Comparison of ENCODE assay signal across 12 mouse cellular contexts in genomic region chr7:19541681-19542154, GRCm38 (mm10). TPM values are rescaled to one million over a fixed set of nuclear protein-coding genes. Genes with fewer than 3 reads are reported as not detected.
DNase-seq lines count a peak whose midpoint lies in the region; ATAC-seq lines count a peak whose summit lies in the region.
"Had no signal": no experiment of that assay in that cellular context is flagged by ENCODE, and none has a peak within 500 bp of the region (broad histone marks: within the 10 kb centered on the region; RNA-seq: fewer than 3 reads in every experiment).

No protein-coding gene starts in this region.

- no peak overlapping the region for H3K4me3 ChIP-seq in kidney, embryonic 15.5 days (replicated peaks)
- H3K4me3 ChIP-seq in hindbrain, embryonic 13.5 days, result no peak overlapping the region
- no peak overlapping the region for H3K4me3 ChIP-seq in neural tube, embryonic 12.5 days
- H3K4me3 ChIP-seq: limb, embryonic 13.5 days; stomach, embryonic 15.5 days had no signal

- no peaks in the 10 kb centered on the region for H3K9me3 ChIP-seq in kidney, embryonic 15.5 days (replicated peaks)
- H3K9me3 ChIP-seq in hindbrain, embryonic 13.5 days, result no peaks in the 10 kb centered on the region
- H3K9me3 ChIP-seq in neural tube, embryonic 12.5 days, result no peaks in the 10 kb centered on the region
- H3K9me3 ChIP-seq: limb, embryonic 13.5 days; stomach, embryonic 15.5 days had no signal

- ATAC-seq in cerebellum, adult (ENCODE audit: insufficient number of reproducible peaks, low FRiP score, low TSS enrichment), result peak; percentile 28; the same call in 1 of the 2 replicates
- ATAC-seq in kidney, embryonic 15.5 days (replicated peaks; ENCODE audit: low FRiP score), result 0 out of 2 replicates have a peak, but pooled peaks have one; percentile 1
- ATAC-seq in hindbrain, embryonic 13.5 days (ENCODE audit: low FRiP score), result peak; percentile 5; the same call in 1 of the 2 replicates
- ATAC-seq in neural tube, embryonic 12.5 days (ENCODE audit: low FRiP score, low read depth), result peak; percentile 62

- DNase-seq in cerebellum, adult 9-10 months, result no peak
- no peak for DNase-seq in kidney, adult 8-10 months
- DNase-seq in frontal cortex, postnatal 10 days (ENCODE audit: low spot score in 2 of 2), result no peak
- no peak for DNase-seq in T-cell, adult 2 months (ENCODE audit: low spot score)
- DNase-seq: gastrocnemius, postnatal 10 days; right cerebral cortex, adult 18-20 months had no signal

- 76% methylated on average over 7 of the region's 7 CpGs for WGBS in kidney, embryonic 15.5 days
- WGBS in hindbrain, embryonic 13.5 days, result 59% methylated on average over 7 of the region's 7 CpGs
- WGBS in neural tube, embryonic 12.5 days, result 74% methylated on average over 7 of the region's 7 CpGs

- no peak overlapping the region for H3K9ac ChIP-seq in kidney, embryonic 15.5 days
- H3K9ac ChIP-seq in hindbrain, embryonic 13.5 days, result peak overlapping the region; percentile 20; the same call in 1 of the 2 replicates
- H3K9ac ChIP-seq in neural tube, embryonic 12.5 days, result no peak overlapping the region
- H3K9ac ChIP-seq: limb, embryonic 13.5 days; stomach, embryonic 15.5 days had no signal

- H3K36me3 ChIP-seq in kidney, embryonic 15.5 days, result no peaks in the 10 kb centered on the region
- no peaks in the 10 kb centered on the region for H3K36me3 ChIP-seq in hindbrain, embryonic 13.5 days
- no peaks in the 10 kb centered on the region for H3K36me3 ChIP-seq in neural tube, embryonic 12.5 days
- H3K36me3 ChIP-seq: limb, embryonic 13.5 days; stomach, embryonic 15.5 days had no signal

- no peak overlapping the region for H3K4me2 ChIP-seq in kidney, embryonic 15.5 days
- H3K4me2 ChIP-seq in hindbrain, embryonic 13.5 days, result no peak overlapping the region; the same call in 1 of the 2 replicates
- H3K4me2 ChIP-seq in neural tube, embryonic 12.5 days (replicated peaks), result peak overlapping the region; percentile 19; the same call in 1 of the 2 replicates
- H3K4me2 ChIP-seq: limb, embryonic 13.5 days; stomach, embryonic 15.5 days had no signal

- H3K27ac ChIP-seq in kidney, embryonic 15.5 days, result peak overlapping the region; percentile 37; the same call in 1 of the 2 replicates
- H3K27ac ChIP-seq in hindbrain, embryonic 13.5 days, result peak overlapping the region; percentile 70
- H3K27ac ChIP-seq in neural tube, embryonic 12.5 days, result no peak overlapping the region
- H3K27ac ChIP-seq: limb, embryonic 13.5 days; stomach, embryonic 15.5 days had no signal

- peaks cover 48% of the 10 kb centered on the region for H3K4me1 ChIP-seq in kidney, embryonic 15.5 days
- peaks cover 51% of the 10 kb centered on the region for H3K4me1 ChIP-seq in hindbrain, embryonic 13.5 days (replicated peaks)
- peaks cover 22% of the 10 kb centered on the region for H3K4me1 ChIP-seq in neural tube, embryonic 12.5 days

- H3K27me3 ChIP-seq in kidney, embryonic 15.5 days, result no peaks in the 10 kb centered on the region
- H3K27me3 ChIP-seq in hindbrain, embryonic 13.5 days, result no peaks in the 10 kb centered on the region
- H3K27me3 ChIP-seq in neural tube, embryonic 12.5 days (replicated peaks), result no peaks in the 10 kb centered on the region
- H3K27me3 ChIP-seq: limb, embryonic 13.5 days; stomach, embryonic 15.5 days had no signal

RNA-seq across cellular contexts. Expression of gene Ppp1r37, which starts 21.2 kb away (rescaled TPM):
- polyA plus RNA-seq in kidney, embryonic 15.5 days (2015; fragmentation: Nextera tagmentation; extraction: Ambion mirVana), result 21.3 and 24.4 TPM in 2 replicates
- polyA plus RNA-seq in hindbrain, embryonic 13.5 days (2015; fragmentation: Nextera tagmentation; extraction: Ambion mirVana), result 32.1 and 32.7 TPM in 2 replicates
- 44.3 and 48.8 TPM in 2 replicates for polyA plus RNA-seq in neural tube, embryonic 12.5 days (2016; fragmentation: Nextera tagmentation; extraction: Ambion mirVana)

RNA-seq across cellular contexts. Expression of gene Nkpd1, which starts 24.1 kb away (rescaled TPM):
- polyA plus RNA-seq in kidney, embryonic 15.5 days (2015; fragmentation: Nextera tagmentation; extraction: Ambion mirVana), result 0.10 and 0.15 TPM in 2 replicates
- 0.32 and 0.50 TPM in 2 replicates for polyA plus RNA-seq in hindbrain, embryonic 13.5 days (2015; fragmentation: Nextera tagmentation; extraction: Ambion mirVana)
- polyA plus RNA-seq in neural tube, embryonic 12.5 days (2016; fragmentation: Nextera tagmentation; extraction: Ambion mirVana), result 0.11 and 0.19 TPM in 2 replicates

RNA-seq across cellular contexts. Expression of gene Trappc6a, which starts 33.5 kb away (rescaled TPM):
- polyA plus RNA-seq in kidney, embryonic 15.5 days (2015; fragmentation: Nextera tagmentation; extraction: Ambion mirVana), result 76.2 and 81.2 TPM in 2 replicates
- polyA plus RNA-seq in hindbrain, embryonic 13.5 days (2015; fragmentation: Nextera tagmentation; extraction: Ambion mirVana), result 43.9 and 44.9 TPM in 2 replicates
- polyA plus RNA-seq in neural tube, embryonic 12.5 days (2016; fragmentation: Nextera tagmentation; extraction: Ambion mirVana), result 50.6 and 51.0 TPM in 2 replicates

RNA-seq across cellular contexts. Expression of gene Bloc1s3, which starts 33.6 kb away (rescaled TPM):
- 2.3 and 2.6 TPM in 2 replicates for polyA plus RNA-seq in kidney, embryonic 15.5 days (2015; fragmentation: Nextera tagmentation; extraction: Ambion mirVana)
- 3.2 and 3.5 TPM in 2 replicates for polyA plus RNA-seq in hindbrain, embryonic 13.5 days (2015; fragmentation: Nextera tagmentation; extraction: Ambion mirVana)
- 4.6 and 5.7 TPM in 2 replicates for polyA plus RNA-seq in neural tube, embryonic 12.5 days (2016; fragmentation: Nextera tagmentation; extraction: Ambion mirVana)

RNA-seq across cellular contexts. Expression of gene Zfp296, which starts 35.4 kb away (rescaled TPM):
- 0.55 and 0.66 TPM in 2 replicates for polyA plus RNA-seq in kidney, embryonic 15.5 days (2015; fragmentation: Nextera tagmentation; extraction: Ambion mirVana)
- 0.17 and 0.22 TPM in 2 replicates for polyA plus RNA-seq in hindbrain, embryonic 13.5 days (2015; fragmentation: Nextera tagmentation; extraction: Ambion mirVana)
- 0.30 TPM in 1 of 2 replicates, not detected in the other for polyA plus RNA-seq in neural tube, embryonic 12.5 days (2016; fragmentation: Nextera tagmentation; extraction: Ambion mirVana)

Comparison
In these comparisons a context has a peak if more than half of its experiments do, and no peak if none do; other contexts are left out.
1. ATAC-seq: peak in every context shown above with its lines; median percentile 62 in neural tube, embryonic 12.5 days; 28 in cerebellum, adult; 5 in hindbrain, embryonic 13.5 days; 1 in kidney, embryonic 15.5 days.